Mouse (Mus musculus) left cerebral cortex, adult 9 months (tissue): ENCODE data around the gene Hoxc12.

ENCODE experiments used
- DNase-seq, 2 experiments: peaks; one replicate each; pipeline ENCODE4 v3.0.0; 2022; ENCODE audit warnings: low spot score in 2 of 2

The Hoxc12 gene

GRCm38 (mm10) chr15:102937036-102937666 is 594 bp downstream of the Hoxc12 start:
- DNase-seq, result no peak

- DNase-seq, result no peak
These were observed 2.9 kb downstream of the Hoxc12 start for GRCm38 (mm10) chr15:102939256-102940155.

GRCm38 (mm10) chr15:102942739-102943467 is 6.3 kb downstream of the Hoxc12 start:
- no peak for DNase-seq

GRCm38 (mm10) chr15:102943468-102943813 is 6.9 kb downstream of the Hoxc12 start:
- DNase-seq, result no peak

- DNase-seq, result no peak
These were observed 8.9 kb downstream of the Hoxc12 start for GRCm38 (mm10) chr15:102945185-102946077.

- DNase-seq, result no peak
These were observed 10.7 kb downstream of the Hoxc12 start for GRCm38 (mm10) chr15:102947276-102947675.

GRCm38 (mm10) chr15:102948842-102949241 is 12.3 kb downstream of the Hoxc12 start:
- no peak for DNase-seq

GRCm38 (mm10) chr15:102949696-102950095 is 13.1 kb downstream of the Hoxc12 start:
- no peak for DNase-seq

- no peak for DNase-seq
These were observed 14.3 kb downstream of the Hoxc12 start for GRCm38 (mm10) chr15:102950877-102951276.

GRCm38 (mm10) chr15:102953561-102953960 is 17.0 kb downstream of the Hoxc12 start:
- no peak for DNase-seq

GRCm38 (mm10) chr15:102954192-102955006 is 17.8 kb downstream of the Hoxc12 start, which contains the start of gene Hoxc11:
Gene Hoxc11, plus strand, starts transcription at chr15:102954427.
- DNase-seq, result no peak

- no peak for DNase-seq
These were observed 18.4 kb downstream of the Hoxc12 start for GRCm38 (mm10) chr15:102955007-102955382.

- DNase-seq, result no peak
These were observed 19.5 kb downstream of the Hoxc12 start for GRCm38 (mm10) chr15:102955833-102956640.

GRCm38 (mm10) chr15:102956906-102957305 is 20.3 kb downstream of the Hoxc12 start:
- no peak for DNase-seq

- DNase-seq, result no peak
These were observed 23.2 kb downstream of the Hoxc12 start for GRCm38 (mm10) chr15:102959663-102960191.

- no peak for DNase-seq
These were observed 25.2 kb downstream of the Hoxc12 start for GRCm38 (mm10) chr15:102961728-102962127.

GRCm38 (mm10) chr15:102962492-102962891 is 25.9 kb downstream of the Hoxc12 start:
- DNase-seq, result no peak

GRCm38 (mm10) chr15:102963259-102963658 is 26.7 kb downstream of the Hoxc12 start:
- no peak for DNase-seq
